Comparison of ENCODE assay signal across 12 mouse cellular contexts in the genomic region with DNA sequence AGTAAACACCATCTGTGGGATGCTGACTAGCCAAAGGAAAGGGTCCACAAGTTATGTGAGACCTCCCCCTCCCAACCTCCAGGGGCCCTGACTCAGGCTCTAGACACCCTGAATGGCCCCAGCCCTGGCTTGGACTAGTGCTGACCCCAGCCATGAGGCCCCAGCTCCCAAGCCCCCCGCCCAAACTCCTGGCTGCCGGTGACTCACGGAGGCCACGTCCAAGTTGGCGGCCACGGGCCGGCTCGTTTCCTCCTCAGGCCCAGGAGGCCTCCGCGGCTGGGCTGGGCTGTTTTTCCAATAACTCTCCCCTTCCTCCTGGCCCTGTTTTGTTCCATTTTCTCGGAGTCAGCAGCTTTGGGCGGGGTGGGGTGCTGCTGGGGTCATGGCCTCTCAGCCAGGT. TPM values are rescaled to one million over a fixed set of nuclear protein-coding genes. Genes with fewer than 3 reads are reported as not detected.
DNase-seq lines count a peak whose midpoint lies in the region; ATAC-seq and TF ChIP-seq lines count a peak whose summit lies in the region.
"Had no signal": no experiment of that assay in that cellular context is flagged by ENCODE, and none has a peak within 500 bp of the region (broad histone marks: within the 10 kb centered on the region; RNA-seq: fewer than 3 reads in every experiment).

No protein-coding gene starts in this region.

- peaks cover 34% of the 10 kb centered on the region for H3K4me1 ChIP-seq in lung, embryonic 14.5 days (ENCODE audit: insufficient read depth)
- peaks cover 78% of the 10 kb centered on the region for H3K4me1 ChIP-seq in stomach, embryonic 15.5 days
- H3K4me1 ChIP-seq in forebrain, embryonic 11.5 days (replicated peaks; ENCODE audit: control insufficient read depth, insufficient read depth, low read length): peaks cover 25% of the 10 kb centered on the region

- H3K9me3 ChIP-seq in lung, embryonic 14.5 days (ENCODE audit: low read depth, low read length): no peaks in the 10 kb centered on the region
- H3K9me3 ChIP-seq in stomach, embryonic 15.5 days: no peaks in the 10 kb centered on the region
- no peaks in the 10 kb centered on the region for H3K9me3 ChIP-seq in forebrain, embryonic 11.5 days (ENCODE audit: control insufficient read depth, low read length)

- H3K27me3 ChIP-seq in lung, embryonic 14.5 days (ENCODE audit: insufficient read depth, low read length): no peaks in the 10 kb centered on the region
- no peaks in the 10 kb centered on the region for H3K27me3 ChIP-seq in stomach, embryonic 15.5 days (replicated peaks)
- H3K27me3 ChIP-seq in forebrain, embryonic 11.5 days (ENCODE audit: control insufficient read depth, insufficient read depth, low read length): no peaks in the 10 kb centered on the region

- no peak for TF ChIP-seq CTCF in lung, embryonic 14.5 days (IDR thresholded peaks at IDR 0.05; ENCODE audit: low read depth)

- peak overlapping the region; percentile 55; the same call in 1 of the 2 replicates for H3K27ac ChIP-seq in lung, embryonic 14.5 days (ENCODE audit: low read depth)
- peak overlapping the region; percentile 97 for H3K27ac ChIP-seq in stomach, embryonic 15.5 days
- no peak overlapping the region for H3K27ac ChIP-seq in forebrain, embryonic 11.5 days (ENCODE audit: low read depth, low read length)
- H3K27ac ChIP-seq: left cerebral cortex, adult 2 months had no signal

- H3K36me3 ChIP-seq in lung, embryonic 14.5 days (ENCODE audit: insufficient read depth): peaks cover 47% of the 10 kb centered on the region
- H3K36me3 ChIP-seq in stomach, embryonic 15.5 days: peaks cover 12% of the 10 kb centered on the region
- no peaks in the 10 kb centered on the region for H3K36me3 ChIP-seq in forebrain, embryonic 11.5 days (ENCODE audit: control insufficient read depth, insufficient read depth, low read length)

- no peak overlapping the region for H3K9ac ChIP-seq in lung, embryonic 14.5 days
- H3K9ac ChIP-seq in stomach, embryonic 15.5 days: no peak overlapping the region
- no peak overlapping the region for H3K9ac ChIP-seq in forebrain, embryonic 11.5 days (ENCODE audit: low read length)

- no peak overlapping the region for H3K4me3 ChIP-seq in lung, embryonic 14.5 days (ENCODE audit: low read depth, low read length)
- no peak overlapping the region for H3K4me3 ChIP-seq in stomach, embryonic 15.5 days (replicated peaks)
- H3K4me3 ChIP-seq in forebrain, embryonic 11.5 days (ENCODE audit: low read depth, low read length): no peak overlapping the region
- H3K4me3 ChIP-seq: left cerebral cortex, adult 2 months had no signal

- no peak for DNase-seq in lung, embryonic 14.5 days
- no peak for DNase-seq in lung, postnatal 36 days
- peak; percentile 73 to 77 for DNase-seq in gastrocnemius, postnatal 36 days
- DNase-seq in heart, postnatal 25 days (ENCODE audit: low spot score): peak; percentile 76
- no peak for DNase-seq in left cerebral cortex, postnatal 25 days (ENCODE audit: low spot score in 2 of 2)
- DNase-seq in forebrain, embryonic 11.5 days (ENCODE audit: low spot score): no peak
- DNase-seq: kidney, adult 2 months; lung, postnatal 14 days had no signal

- no peak overlapping the region for H3K4me2 ChIP-seq in lung, embryonic 14.5 days
- H3K4me2 ChIP-seq in stomach, embryonic 15.5 days: no peak overlapping the region
- no peak overlapping the region for H3K4me2 ChIP-seq in forebrain, embryonic 11.5 days (ENCODE audit: low read depth, low read length, severe bottlenecking)

- ATAC-seq in lung, embryonic 14.5 days (ENCODE audit: insufficient read depth): no peak
- no peak for ATAC-seq in stomach, embryonic 15.5 days (ENCODE audit: insufficient read depth, low FRiP score, low read depth)
- no peak for ATAC-seq in CD4-positive, CD25-positive, alpha-beta regulatory T cell, adult 4 months
- no peak for ATAC-seq in forebrain, embryonic 11.5 days (replicated peaks; ENCODE audit: low FRiP score)

- WGBS in lung, embryonic 14.5 days: 82% methylated on average over 12 of the region's 12 CpGs
- whole genome bisulfite sequencing in stomach, embryonic 15.5 days: 61% methylated on average over 12 of the region's 12 CpGs
- 88% methylated on average over 12 of the region's 12 CpGs for WGBS in forebrain, embryonic 11.5 days

- intact Hi-C loops in gastrocnemius, postnatal 36 days (cut with DNase I): no loop called here
- intact Hi-C loops in heart, postnatal 25 days (cut with DNase I): loop anchor here (5.0 kb wide), 2 partner anchors 53 to 147 kb away; no protein-coding TSS in a partner anchor
- intact Hi-C loops in left cerebral cortex, postnatal 25 days (cut with DNase I): loop anchor here (2.0 kb wide), 1 partner anchor 190 kb away; no protein-coding TSS in a partner anchor

RNA-seq across cellular contexts. Expression of a gene that starts 13.9 kb away (rescaled TPM):
- 1.5 and 2.5 TPM in 2 replicates for polyA plus RNA-seq in lung, embryonic 14.5 days (2014; fragmentation: Nextera tagmentation; extraction: Ambion mirVana)
- over 10,000 TPM; 32,612 to 32,921 TPM for total RNA-seq in gastrocnemius, postnatal 36 days (2021)
- total RNA-seq in heart, postnatal 25 days (2021): 1 to 10 TPM in 1 of 2 experiments, not detected in 1; 2.0 TPM
- 4.6 and 11.8 TPM in 2 replicates for polyA plus RNA-seq in stomach, embryonic 15.5 days (2015; fragmentation: Nextera tagmentation; extraction: Ambion mirVana)
- not detected for total RNA-seq in left cerebral cortex, postnatal 25 days (2021)
- polyA plus RNA-seq in CD4-positive, CD25-positive, alpha-beta regulatory T cell, adult 4 months (2017; shearing (Covaris generic)): 1 to 10 TPM; 2.5 to 5.7 TPM
- polyA plus RNA-seq in forebrain, embryonic 11.5 days (2014; fragmentation: Nextera tagmentation; extraction: Ambion mirVana): 1.00 and 1.0 TPM in 2 replicates
- total RNA-seq: left cerebral cortex, adult 2 months had no signal

RNA-seq across cellular contexts. Expression of a gene that starts 24.2 kb away (rescaled TPM):
- 98.0 and 99.6 TPM in 2 replicates for polyA plus RNA-seq in lung, embryonic 14.5 days (2014; fragmentation: Nextera tagmentation; extraction: Ambion mirVana)
- total RNA-seq in gastrocnemius, postnatal 36 days (2021): 10 to 100 TPM; 37.2 to 75.3 TPM
- total RNA-seq in heart, postnatal 25 days (2021): 10 to 100 TPM; 43.7 to 48.1 TPM
- polyA plus RNA-seq in stomach, embryonic 15.5 days (2015; fragmentation: Nextera tagmentation; extraction: Ambion mirVana): 196 and 211 TPM in 2 replicates
- total RNA-seq in left cerebral cortex, postnatal 25 days (2021): 1 to 10 TPM; 5.2 to 5.4 TPM
- polyA plus RNA-seq in CD4-positive, CD25-positive, alpha-beta regulatory T cell, adult 4 months (2017; shearing (Covaris generic)): 1,000 to 10,000 TPM; 1,098 to 1,582 TPM
- polyA plus RNA-seq in forebrain, embryonic 11.5 days (2014; fragmentation: Nextera tagmentation; extraction: Ambion mirVana): 8.7 and 9.8 TPM in 2 replicates

RNA-seq across cellular contexts. Expression of a gene that starts 43.2 kb away (rescaled TPM):
- polyA plus RNA-seq in lung, embryonic 14.5 days (2014; fragmentation: Nextera tagmentation; extraction: Ambion mirVana): 0.86 and 1.6 TPM in 2 replicates
- total RNA-seq in gastrocnemius, postnatal 36 days (2021): over 10,000 TPM; 17,613 to 18,280 TPM
- total RNA-seq in heart, postnatal 25 days (2021): 1 to 10 TPM; 4.4 to 7.1 TPM
- 10.4 and 13.3 TPM in 2 replicates for polyA plus RNA-seq in stomach, embryonic 15.5 days (2015; fragmentation: Nextera tagmentation; extraction: Ambion mirVana)
- not detected for total RNA-seq in left cerebral cortex, postnatal 25 days (2021)
- polyA plus RNA-seq in CD4-positive, CD25-positive, alpha-beta regulatory T cell, adult 4 months (2017; shearing (Covaris generic)): not detected
- 1.3 TPM in 1 of 2 replicates, not detected in the other for polyA plus RNA-seq in forebrain, embryonic 11.5 days (2014; fragmentation: Nextera tagmentation; extraction: Ambion mirVana)

RNA-seq across cellular contexts. Expression of a gene that starts 47.7 kb away (rescaled TPM):
- 20.3 and 31.0 TPM in 2 replicates for polyA plus RNA-seq in lung, embryonic 14.5 days (2014; fragmentation: Nextera tagmentation; extraction: Ambion mirVana)
- total RNA-seq in gastrocnemius, postnatal 36 days (2021): 1 to 10 TPM; 1.8 to 6.1 TPM
- total RNA-seq in heart, postnatal 25 days (2021): 10 to 100 TPM; 16.1 to 39.0 TPM
- polyA plus RNA-seq in stomach, embryonic 15.5 days (2015; fragmentation: Nextera tagmentation; extraction: Ambion mirVana): 21.9 and 26.2 TPM in 2 replicates
- 1 to 10 TPM; 3.3 to 6.9 TPM for total RNA-seq in left cerebral cortex, postnatal 25 days (2021)
- 1 to 10 TPM; 2.6 to 3.0 TPM for polyA plus RNA-seq in CD4-positive, CD25-positive, alpha-beta regulatory T cell, adult 4 months (2017; shearing (Covaris generic))
- 18.3 and 18.7 TPM in 2 replicates for polyA plus RNA-seq in forebrain, embryonic 11.5 days (2014; fragmentation: Nextera tagmentation; extraction: Ambion mirVana)

RNA-seq across cellular contexts. Expression of a gene that starts 50.1 kb away (rescaled TPM):
- not detected in 2 replicates for polyA plus RNA-seq in lung, embryonic 14.5 days (2014; fragmentation: Nextera tagmentation; extraction: Ambion mirVana)
- total RNA-seq in gastrocnemius, postnatal 36 days (2021): not detected
- total RNA-seq in heart, postnatal 25 days (2021): not detected
- polyA plus RNA-seq in stomach, embryonic 15.5 days (2015; fragmentation: Nextera tagmentation; extraction: Ambion mirVana): 13.2 and 19.6 TPM in 2 replicates
- total RNA-seq in left cerebral cortex, postnatal 25 days (2021): not detected
- not detected for polyA plus RNA-seq in CD4-positive, CD25-positive, alpha-beta regulatory T cell, adult 4 months (2017; shearing (Covaris generic))
- not detected in 2 replicates for polyA plus RNA-seq in forebrain, embryonic 11.5 days (2014; fragmentation: Nextera tagmentation; extraction: Ambion mirVana)
- total RNA-seq: left cerebral cortex, adult 2 months had no signal
- polyA plus RNA-seq: cortical plate, adult 2 months had no signal

Comparison
In these comparisons a context has a peak if more than half of its experiments do, and no peak if none do; other contexts are left out.
1. DNase-seq: peak in gastrocnemius, postnatal 36 days (2 of 2) and heart, postnatal 25 days (single experiment); none in lung, embryonic 14.5 days (single experiment), lung, postnatal 36 days (single experiment), left cerebral cortex, postnatal 25 days (0 of 2) and forebrain, embryonic 11.5 days (single experiment).